Mouse (Mus musculus): ENCODE data around the gene Gpr142. TPM values are rescaled to one million over a fixed set of nuclear protein-coding genes. Genes with fewer than 3 reads are reported as not detected.

Gene Gpr142
- polyA plus RNA-seq, 1 experiment from 2014 or later, result not detected

DNA sequence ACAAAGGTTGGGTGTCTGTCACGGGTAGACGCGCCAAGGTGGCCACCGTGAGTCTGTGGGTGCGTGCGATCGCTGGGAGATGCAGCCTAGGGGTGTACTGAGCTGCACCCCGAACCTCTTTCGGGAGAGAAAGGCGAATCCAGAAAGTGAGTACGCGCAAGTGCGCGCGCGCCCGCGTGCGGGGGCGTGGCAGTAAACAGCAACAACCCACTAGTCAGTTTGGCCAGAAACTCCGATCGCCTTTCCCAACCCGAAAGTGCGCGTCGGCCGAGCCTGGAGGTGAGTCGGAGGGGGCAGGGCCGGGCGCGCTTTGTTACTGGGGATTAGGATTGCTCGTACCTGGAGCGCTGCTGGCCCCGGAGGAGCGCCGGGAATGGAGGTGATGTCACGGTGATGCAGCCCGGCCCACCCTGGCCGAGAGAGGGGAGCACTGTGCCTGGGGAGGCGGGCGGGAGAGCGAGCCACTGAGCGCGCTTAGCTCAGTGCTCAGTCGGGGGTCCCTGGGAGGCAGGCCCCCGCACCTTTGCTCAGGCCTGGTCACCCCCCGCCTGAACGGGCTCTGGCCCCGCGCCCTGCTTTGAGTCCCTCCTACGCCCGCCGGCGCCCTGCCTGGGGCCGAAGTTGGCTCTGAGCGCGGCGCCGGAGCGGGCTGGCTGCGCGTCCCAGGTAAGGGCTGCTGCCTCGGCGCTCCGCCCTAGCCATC lies 53.0 kb downstream of the Gpr142 start:
- H3K27me3 ChIP-seq (replicated peaks; ENCODE audit: control insufficient read depth, insufficient read depth, low read length), result no peaks in the 10 kb centered on the region
- H3K9me3 ChIP-seq (ENCODE audit: control insufficient read depth, low read length), result no peaks in the 10 kb centered on the region
- H3K9ac ChIP-seq (ENCODE audit: low read length), result peak overlapping the region; percentile 80
- H3K4me1 ChIP-seq (replicated peaks; ENCODE audit: control insufficient read depth, insufficient read depth, low read length), result peaks cover 14% of the 10 kb centered on the region
- peak overlapping the region; percentile 88 for H3K27ac ChIP-seq (ENCODE audit: low read depth)
- under 1% methylated on average over 61 of the region's 65 CpGs for WGBS
- H3K36me3 ChIP-seq (ENCODE audit: control insufficient read depth, insufficient read depth, low read length), result no peaks in the 10 kb centered on the region
- peak overlapping the region; percentile 70 for H3K4me3 ChIP-seq (ENCODE audit: low read depth, low read length)
- DNase-seq (ENCODE audit: low spot score) (peak; percentile 90), ATAC-seq (replicated peaks; ENCODE audit: low FRiP score, low TSS enrichment, low read depth) (peak; percentile 75)
- H3K4me2 ChIP-seq (ENCODE audit: low read length), result peak overlapping the region; percentile 99

GRCm38 (mm10) chr11:114852311-114853173 lies 53.8 kb downstream of the Gpr142 start:
- H3K9me3 ChIP-seq (ENCODE audit: control insufficient read depth, low read length), result no peaks in the 10 kb centered on the region
- H3K4me1 ChIP-seq (replicated peaks; ENCODE audit: control insufficient read depth, insufficient read depth, low read length), result peaks cover 14% of the 10 kb centered on the region
- WGBS, result under 1% methylated on average over 40 of the region's 40 CpGs
- peak overlapping the region; percentile 80 for H3K9ac ChIP-seq (ENCODE audit: low read length)
- peak overlapping the region; percentile 70 for H3K4me3 ChIP-seq (ENCODE audit: low read depth, low read length)
- DNase-seq (ENCODE audit: low spot score) (peak; percentile 79), ATAC-seq (replicated peaks; ENCODE audit: low FRiP score, low TSS enrichment, low read depth) (peak; percentile 9; the same call in 1 of the 2 replicates)
- no peaks in the 10 kb centered on the region for H3K27me3 ChIP-seq (replicated peaks; ENCODE audit: control insufficient read depth, insufficient read depth, low read length)
- peak overlapping the region; percentile 88 for H3K27ac ChIP-seq (ENCODE audit: low read depth)
- peak overlapping the region; percentile 99 for H3K4me2 ChIP-seq (ENCODE audit: low read length)
- no peaks in the 10 kb centered on the region for H3K36me3 ChIP-seq (ENCODE audit: control insufficient read depth, insufficient read depth, low read length)

GRCm38 (mm10) chr11:114853174-114853838 lies 54.6 kb downstream of the Gpr142 start:
- ATAC-seq (replicated peaks; ENCODE audit: low FRiP score, low TSS enrichment, low read depth) (no peak), DNase-seq (ENCODE audit: low spot score) (no peak)
- Histone ChIP-seq H3K4me1 (replicated peaks; ENCODE audit: control insufficient read depth, insufficient read depth, low read length) (peaks cover 14% of the 10 kb centered on the region), H3K36me3 (ENCODE audit: control insufficient read depth, insufficient read depth, low read length) (no peaks in the 10 kb centered on the region), H3K9ac (ENCODE audit: low read length) (peak overlapping the region; percentile 80), H3K4me3 (ENCODE audit: low read depth, low read length) (peak overlapping the region; percentile 70), H3K27me3 (replicated peaks; ENCODE audit: control insufficient read depth, insufficient read depth, low read length) (no peaks in the 10 kb centered on the region), H3K9me3 (ENCODE audit: control insufficient read depth, low read length) (no peaks in the 10 kb centered on the region), H3K4me2 (ENCODE audit: low read length) (peak overlapping the region; percentile 99), H3K27ac (ENCODE audit: low read depth) (peak overlapping the region; percentile 88; the same call in 1 of the 2 replicates)
- 11% methylated on average over 7 of the region's 7 CpGs for WGBS

DNA sequence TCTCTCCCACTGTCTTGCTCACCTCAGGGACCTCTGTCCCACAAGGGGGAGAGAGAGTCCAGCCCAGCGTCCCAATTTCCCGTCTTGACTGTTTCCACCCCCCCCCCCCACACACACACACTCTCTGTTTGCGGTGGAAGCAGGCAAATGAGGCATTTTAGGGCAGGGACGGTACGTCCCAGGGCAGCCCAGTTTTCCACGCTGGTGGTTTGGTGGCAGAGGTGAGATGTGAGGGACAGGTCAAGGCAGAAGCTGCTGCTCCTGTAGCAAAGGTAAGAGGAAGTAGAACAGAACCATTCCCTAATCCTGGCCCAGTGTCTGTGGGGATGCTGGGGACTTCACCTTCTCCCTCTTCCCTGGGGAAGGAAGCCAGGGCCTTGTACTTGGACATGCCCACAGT lies 55.9 kb downstream of the Gpr142 start:
- Histone ChIP-seq H3K9ac (ENCODE audit: low read length) (no peak overlapping the region), H3K36me3 (ENCODE audit: control insufficient read depth, insufficient read depth, low read length) (no peaks in the 10 kb centered on the region), H3K27ac (ENCODE audit: low read depth) (no peak overlapping the region), H3K4me2 (ENCODE audit: low read length) (no peak overlapping the region), H3K27me3 (replicated peaks; ENCODE audit: control insufficient read depth, insufficient read depth, low read length) (no peaks in the 10 kb centered on the region), H3K4me3 (ENCODE audit: low read depth, low read length) (no peak overlapping the region), H3K9me3 (ENCODE audit: control insufficient read depth, low read length) (no peaks in the 10 kb centered on the region), H3K4me1 (replicated peaks; ENCODE audit: control insufficient read depth, insufficient read depth, low read length) (peaks cover 12% of the 10 kb centered on the region)
- no peak for ATAC-seq (replicated peaks; ENCODE audit: low FRiP score, low TSS enrichment, low read depth)
- WGBS, result 70% methylated on average over 6 of the region's 6 CpGs
- DNase-seq (ENCODE audit: low spot score), result no peak

GRCm38 (mm10) chr11:114856125-114856524 lies 57.4 kb downstream of the Gpr142 start:
- no peak overlapping the region for H3K4me3 ChIP-seq (ENCODE audit: low read depth, low read length)
- H3K4me1 ChIP-seq (replicated peaks; ENCODE audit: control insufficient read depth, insufficient read depth, low read length), result 0 out of 2 replicates have a peak, but pooled peaks cover 2% of the 10 kb centered on the region
- no peak for DNase-seq (ENCODE audit: low spot score)
- H3K27me3 ChIP-seq (replicated peaks; ENCODE audit: control insufficient read depth, insufficient read depth, low read length), result no peaks in the 10 kb centered on the region
- H3K36me3 ChIP-seq (ENCODE audit: control insufficient read depth, insufficient read depth, low read length), result no peaks in the 10 kb centered on the region
- no peak overlapping the region for H3K27ac ChIP-seq (ENCODE audit: low read depth)
- no peak overlapping the region for H3K9ac ChIP-seq (ENCODE audit: low read length)
- WGBS, result 86% methylated on average over 5 of the region's 5 CpGs
- no peaks in the 10 kb centered on the region for H3K9me3 ChIP-seq (ENCODE audit: control insufficient read depth, low read length)
- H3K4me2 ChIP-seq (ENCODE audit: low read length), result no peak overlapping the region
- no peak for ATAC-seq (replicated peaks; ENCODE audit: low FRiP score, low TSS enrichment, low read depth)

Other genes starting within 250 kb of the Gpr142 start
- gene Rpl38, start 130.4 kb upstream of the Gpr142 start, polyA plus RNA-seq (2014; fragmentation: Nextera tagmentation; extraction: Ambion mirVana), result 1,083 and 1,275 TPM in 2 replicates
- 17.7 and 19.9 TPM in 2 replicates for gene Ttyh2, start 123.5 kb upstream of the Gpr142 start, polyA plus RNA-seq (2014; fragmentation: Nextera tagmentation; extraction: Ambion mirVana)
- 0.14 and 0.24 TPM in 2 replicates for gene Dnaic2, start 71.5 kb upstream of the Gpr142 start, polyA plus RNA-seq (2014; fragmentation: Nextera tagmentation; extraction: Ambion mirVana)
- 0.27 and 1.2 TPM in 2 replicates for gene Kif19a, start 33.5 kb upstream of the Gpr142 start, polyA plus RNA-seq (2014; fragmentation: Nextera tagmentation; extraction: Ambion mirVana)
- 1.2 and 2.9 TPM in 2 replicates for gene Btbd17, start 3.0 kb upstream of the Gpr142 start, polyA plus RNA-seq (2014; fragmentation: Nextera tagmentation; extraction: Ambion mirVana)
- gene Gprc5c, start 52.2 kb downstream of the Gpr142 start, polyA plus RNA-seq (2014; fragmentation: Nextera tagmentation; extraction: Ambion mirVana), result 21.8 and 23.6 TPM in 2 replicates
- 0.89 and 1.3 TPM in 2 replicates for gene Cd300a, start 91.1 kb downstream of the Gpr142 start, polyA plus RNA-seq (2014; fragmentation: Nextera tagmentation; extraction: Ambion mirVana)
- gene Cd300lb, start 135.5 kb downstream of the Gpr142 start, polyA plus RNA-seq (2014; fragmentation: Nextera tagmentation; extraction: Ambion mirVana), result 0.20 and 0.36 TPM in 2 replicates
- not detected in 2 replicates for gene Cd300c, start 170.2 kb downstream of the Gpr142 start, polyA plus RNA-seq (2014; fragmentation: Nextera tagmentation; extraction: Ambion mirVana)
- gene Cd300ld, start 191.0 kb downstream of the Gpr142 start, polyA plus RNA-seq (2014; fragmentation: Nextera tagmentation; extraction: Ambion mirVana), result 0.13 and 0.15 TPM in 2 replicates
- gene Cd300c2, start 203.0 kb downstream of the Gpr142 start, polyA plus RNA-seq (2014; fragmentation: Nextera tagmentation; extraction: Ambion mirVana), result 1.7 and 3.0 TPM in 2 replicates
- not detected in 2 replicates for gene Cd300ld2, start 217.3 kb downstream of the Gpr142 start, polyA plus RNA-seq (2014; fragmentation: Nextera tagmentation; extraction: Ambion mirVana)
- gene Cd300ld4, start 228.1 kb downstream of the Gpr142 start, polyA plus RNA-seq (2014; fragmentation: Nextera tagmentation; extraction: Ambion mirVana), result not detected in 2 replicates
- gene Cd300ld5, start 238.8 kb downstream of the Gpr142 start, polyA plus RNA-seq (2014; fragmentation: Nextera tagmentation; extraction: Ambion mirVana), result not detected in 2 replicates
- gene Cd300ld3, start 249.5 kb downstream of the Gpr142 start, polyA plus RNA-seq (2014; fragmentation: Nextera tagmentation; extraction: Ambion mirVana), result not detected in 2 replicates

All from intestine, embryonic 14.5 days (tissue).